Mouse (Mus musculus) intestine, embryonic 15.5 days (tissue): ENCODE data around the gene Agtrap. TPM values are rescaled to one million over a fixed set of nuclear protein-coding genes. Genes with fewer than 3 reads are reported as not detected.
A peak's percentile ranks its signal among the peaks of the same experiment; 100 is the strongest.

ENCODE experiments used
- ATAC-seq: fragments of 200-750 bp; cut with Nextera tagmentation; 2 replicates; pipeline ENCODE4 v1.8.0; 2017; ENCODE audit warnings: moderate TSS enrichment, moderate library complexity
- H3K27ac ChIP-seq: fragments of 300-500 bp; sonication (generic); 2 replicates; pipeline ENCODE4 v1.5.1; 2015; ENCODE audit warnings: mild to moderate bottlenecking, inconsistent platforms
- H3K27me3 ChIP-seq: fragments of 300-500 bp; sonication (generic); replicated peaks from 2 replicates; pipeline ENCODE4 v1.6.1; 2015; ENCODE audit warnings: inconsistent platforms
- H3K36me3 ChIP-seq: fragments of 300-500 bp; sonication (generic); 2 replicates; pipeline ENCODE4 v1.6.1; 2015; ENCODE audit warnings: inconsistent platforms
- H3K4me1 ChIP-seq: fragments of 300-500 bp; sonication (generic); replicated peaks from 2 replicates; pipeline ENCODE4 v1.6.1; 2015; ENCODE audit warnings: inconsistent platforms
- H3K4me2 ChIP-seq: fragments of 300-500 bp; sonication (generic); replicated peaks from 2 replicates; pipeline ENCODE4 v1.6.1; 2015; ENCODE audit warnings: mild to moderate bottlenecking, inconsistent platforms
- H3K4me3 ChIP-seq: fragments of 300-500 bp; sonication (generic); replicated peaks from 2 replicates; pipeline ENCODE4 v1.5.1; 2015; ENCODE audit warnings: inconsistent platforms
- H3K9ac ChIP-seq: fragments of 300-500 bp; sonication (generic); 2 replicates; pipeline ENCODE4 v1.6.1; 2015; ENCODE audit warnings: inconsistent platforms
- H3K9me3 ChIP-seq: fragments of 300-500 bp; sonication (generic); 2 replicates; pipeline ENCODE4 v1.6.1; 2016; ENCODE audit warnings: inconsistent platforms
- WGBS: fragments of 180-500 bp; shearing (Covaris S2); methylation state at CpG from one replicate; pipeline ENCODE4 v1.1.7; 2015; 5-methylcytosine and 5-hydroxymethylcytosine counted together
- polyA plus RNA-seq: library from polyadenylated mRNA; unstranded; fragments of >200 nt; fragmentation: Nextera tagmentation; extraction: Ambion mirVana; gene quantifications from 2 replicates; pipeline ENCODE4 v1.2.1, GENCODE M21; 2015

Agtrap gene
- polyA plus RNA-seq, 1 experiment from 2014 or later = 15.1 TPM

DNA sequence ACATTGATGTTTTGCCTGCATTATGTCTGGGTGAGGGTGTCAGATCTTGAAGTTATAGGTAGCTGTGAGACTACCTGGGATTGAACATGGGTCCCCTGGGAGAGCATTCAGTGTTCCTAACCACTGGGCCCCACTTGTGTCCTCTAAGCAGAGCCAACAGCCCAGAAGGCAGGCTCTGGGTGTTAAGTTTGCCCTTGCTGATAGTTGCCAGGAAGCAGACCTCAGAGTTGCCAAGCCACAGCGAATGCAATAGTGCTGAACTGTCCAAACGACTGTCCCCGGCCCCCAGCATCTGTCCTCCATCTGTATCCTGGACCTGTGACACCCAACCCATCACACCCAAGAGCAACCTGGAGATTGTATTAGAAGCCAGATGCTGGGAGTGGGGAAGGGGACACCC, 10.8 kb upstream of the Agtrap start:
- Histone ChIP-seq H3K9ac (no peak overlapping the region), H3K9me3 (no peaks in the 10 kb centered on the region), H3K4me1 (peaks cover 8% of the 10 kb centered on the region; the same call in 1 of the 2 replicates), H3K36me3 (no peaks in the 10 kb centered on the region), H3K27me3 (no peaks in the 10 kb centered on the region; the same call in 1 of the 2 replicates), H3K27ac (no peak overlapping the region), H3K4me3 (no peak overlapping the region), H3K4me2 (no peak overlapping the region)
- 66% methylated on average over 3 of the region's 3 CpGs for WGBS
- no peak for ATAC-seq

DNA sequence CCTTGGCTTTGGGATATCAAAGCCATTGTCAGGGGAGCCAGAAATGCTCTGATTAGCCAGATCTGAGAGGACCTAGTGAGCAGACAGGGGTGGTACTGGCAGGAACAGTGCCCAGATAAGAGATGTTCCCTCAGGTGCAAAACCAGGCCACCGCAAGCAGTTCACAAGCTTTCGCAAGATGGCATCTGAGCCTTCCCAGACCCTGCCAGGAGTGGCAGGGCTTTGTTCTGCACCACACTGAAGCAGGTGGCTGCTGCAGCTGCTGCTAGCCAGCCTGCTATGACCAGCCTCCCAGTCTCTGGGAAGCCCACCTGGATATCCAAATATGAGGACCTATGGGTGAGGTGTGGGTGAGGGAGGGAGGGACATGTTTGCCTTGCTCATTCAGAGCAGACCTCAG, 10.1 kb upstream of the Agtrap start:
- no peak for ATAC-seq
- Histone ChIP-seq H3K4me2 (no peak overlapping the region), H3K27ac (no peak overlapping the region), H3K4me1 (peaks cover 8% of the 10 kb centered on the region; the same call in 1 of the 2 replicates), H3K9ac (no peak overlapping the region), H3K4me3 (no peak overlapping the region), H3K36me3 (no peaks in the 10 kb centered on the region), H3K9me3 (no peaks in the 10 kb centered on the region), H3K27me3 (no peaks in the 10 kb centered on the region; the same call in 1 of the 2 replicates)
- WGBS = 94% methylated on average over 2 of the region's 2 CpGs

DNA sequence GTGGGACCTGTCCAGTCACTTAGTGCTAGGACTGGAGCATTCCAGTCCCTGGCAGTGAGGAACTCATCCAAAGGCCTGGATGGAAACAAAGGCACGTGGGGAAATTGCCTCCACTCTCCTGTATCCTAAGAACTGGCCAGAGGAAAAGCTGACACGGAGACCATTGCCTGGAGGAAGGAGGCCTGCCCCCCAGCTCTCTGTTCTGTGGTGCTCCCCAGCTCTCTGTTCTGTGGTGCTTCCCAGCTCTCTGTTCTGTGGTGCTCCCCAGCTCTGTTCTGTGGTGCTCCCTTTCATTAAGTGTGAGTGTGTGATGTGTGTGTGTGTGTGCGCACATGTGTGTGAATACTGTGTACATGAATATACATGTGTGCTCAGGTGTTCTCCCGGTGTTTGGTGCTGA, 7.2 kb upstream of the Agtrap start:
- no peak overlapping the region for H3K27ac ChIP-seq
- no peak overlapping the region for H3K9ac ChIP-seq
- H3K36me3 ChIP-seq = no peaks in the 10 kb centered on the region
- no peaks in the 10 kb centered on the region for H3K4me1 ChIP-seq
- no peak overlapping the region for H3K4me3 ChIP-seq
- no peaks in the 10 kb centered on the region for H3K27me3 ChIP-seq
- H3K9me3 ChIP-seq = no peaks in the 10 kb centered on the region
- no peak overlapping the region for H3K4me2 ChIP-seq
- ATAC-seq = no peak
- WGBS = 85% methylated on average over 4 of the region's 4 CpGs

GRCm38 (mm10) chr4:148094161-148094560, 6.3 kb upstream of the Agtrap start:
- H3K27ac ChIP-seq = no peak overlapping the region
- no peaks in the 10 kb centered on the region for H3K36me3 ChIP-seq
- no peak overlapping the region for H3K4me2 ChIP-seq
- H3K4me1 ChIP-seq = no peaks in the 10 kb centered on the region
- H3K9me3 ChIP-seq = no peaks in the 10 kb centered on the region
- H3K9ac ChIP-seq = no peak overlapping the region
- no peak overlapping the region for H3K4me3 ChIP-seq
- WGBS = 84% methylated on average over 5 of the region's 5 CpGs
- H3K27me3 ChIP-seq = no peaks in the 10 kb centered on the region
- no peak for ATAC-seq

DNA sequence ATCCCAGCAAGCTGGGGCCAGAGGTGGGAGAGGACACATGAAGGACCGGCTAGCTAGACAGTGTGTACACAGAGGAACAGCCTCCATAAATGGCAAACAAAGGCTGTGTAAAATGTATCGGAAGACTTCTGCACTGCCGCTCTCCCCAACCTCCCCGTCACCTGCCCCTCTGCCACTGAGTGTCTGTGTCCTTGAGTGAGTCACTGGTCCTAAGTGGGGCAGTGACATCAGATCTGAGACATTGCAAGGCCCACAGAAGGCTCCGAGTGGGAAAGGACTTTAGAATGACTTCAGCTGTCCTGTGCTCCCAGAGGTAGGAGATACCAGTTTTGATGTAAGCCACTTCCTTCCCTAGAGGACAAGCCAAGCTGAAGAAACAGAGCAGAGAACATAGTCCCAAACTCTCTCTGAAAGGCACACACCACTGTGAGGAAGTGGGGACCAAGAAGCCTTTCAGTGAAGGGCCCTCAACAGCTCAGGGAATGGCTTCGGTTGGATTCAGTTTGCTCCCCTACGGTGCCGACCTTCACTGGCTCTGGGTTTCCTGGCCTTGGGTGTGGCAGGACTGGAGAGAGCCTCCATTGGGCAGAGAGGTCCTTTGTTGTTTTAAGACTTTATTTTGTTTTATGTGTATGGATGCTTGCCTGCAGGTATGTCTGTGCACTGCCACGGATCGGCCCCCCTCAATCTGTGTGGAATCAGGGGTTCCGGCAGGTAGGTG, 4.9 kb upstream of the Agtrap start:
- no peak overlapping the region for H3K4me2 ChIP-seq
- H3K4me1 ChIP-seq = no peaks in the 10 kb centered on the region
- H3K27ac ChIP-seq = no peak overlapping the region
- ATAC-seq = no peak
- WGBS = 80% methylated on average over 11 of the region's 11 CpGs
- H3K36me3 ChIP-seq = no peaks in the 10 kb centered on the region
- no peaks in the 10 kb centered on the region for H3K27me3 ChIP-seq
- no peak overlapping the region for H3K9ac ChIP-seq
- H3K9me3 ChIP-seq = no peaks in the 10 kb centered on the region
- no peak overlapping the region for H3K4me3 ChIP-seq

GRCm38 (mm10) chr4:148091181-148091580, 3.4 kb upstream of the Agtrap start:
- Histone ChIP-seq H3K27ac (no peak overlapping the region), H3K36me3 (no peaks in the 10 kb centered on the region), H3K4me2 (no peak overlapping the region), H3K4me1 (peaks cover 9% of the 10 kb centered on the region; the same call in 1 of the 2 replicates), H3K27me3 (no peaks in the 10 kb centered on the region), H3K9me3 (no peaks in the 10 kb centered on the region), H3K9ac (no peak overlapping the region), H3K4me3 (no peak overlapping the region)
- no peak for ATAC-seq
- WGBS = 100% methylated on average over 1 of the region's 1 CpGs

DNA sequence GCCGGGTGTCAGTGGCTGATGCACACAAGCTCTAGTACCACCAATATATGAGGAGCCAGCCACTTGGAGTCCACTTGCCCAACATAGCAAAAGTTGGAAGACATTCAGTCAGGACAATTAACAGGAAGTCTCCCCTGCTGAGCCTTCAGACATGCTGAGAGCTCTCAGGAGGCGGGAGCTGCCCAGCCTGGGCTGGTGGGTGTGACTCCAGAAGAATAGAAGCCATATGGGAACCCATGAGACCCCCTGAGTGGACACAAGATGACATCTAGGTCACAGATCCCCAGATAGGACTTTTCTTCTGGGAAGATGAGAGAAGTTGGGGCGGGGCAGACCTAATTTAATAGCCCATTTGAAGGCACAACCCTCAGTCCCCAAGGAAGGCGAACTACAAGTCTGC, 1.3 kb upstream of the Agtrap start:
- no peak overlapping the region for H3K27ac ChIP-seq
- no peak for ATAC-seq
- H3K4me3 ChIP-seq = no peak overlapping the region
- no peaks in the 10 kb centered on the region for H3K27me3 ChIP-seq
- H3K4me1 ChIP-seq = peaks cover 17% of the 10 kb centered on the region
- 75% methylated on average over 4 of the region's 4 CpGs for WGBS
- H3K4me2 ChIP-seq = no peak overlapping the region
- no peak overlapping the region for H3K9ac ChIP-seq
- H3K36me3 ChIP-seq = no peaks in the 10 kb centered on the region
- no peaks in the 10 kb centered on the region for H3K9me3 ChIP-seq

DNA sequence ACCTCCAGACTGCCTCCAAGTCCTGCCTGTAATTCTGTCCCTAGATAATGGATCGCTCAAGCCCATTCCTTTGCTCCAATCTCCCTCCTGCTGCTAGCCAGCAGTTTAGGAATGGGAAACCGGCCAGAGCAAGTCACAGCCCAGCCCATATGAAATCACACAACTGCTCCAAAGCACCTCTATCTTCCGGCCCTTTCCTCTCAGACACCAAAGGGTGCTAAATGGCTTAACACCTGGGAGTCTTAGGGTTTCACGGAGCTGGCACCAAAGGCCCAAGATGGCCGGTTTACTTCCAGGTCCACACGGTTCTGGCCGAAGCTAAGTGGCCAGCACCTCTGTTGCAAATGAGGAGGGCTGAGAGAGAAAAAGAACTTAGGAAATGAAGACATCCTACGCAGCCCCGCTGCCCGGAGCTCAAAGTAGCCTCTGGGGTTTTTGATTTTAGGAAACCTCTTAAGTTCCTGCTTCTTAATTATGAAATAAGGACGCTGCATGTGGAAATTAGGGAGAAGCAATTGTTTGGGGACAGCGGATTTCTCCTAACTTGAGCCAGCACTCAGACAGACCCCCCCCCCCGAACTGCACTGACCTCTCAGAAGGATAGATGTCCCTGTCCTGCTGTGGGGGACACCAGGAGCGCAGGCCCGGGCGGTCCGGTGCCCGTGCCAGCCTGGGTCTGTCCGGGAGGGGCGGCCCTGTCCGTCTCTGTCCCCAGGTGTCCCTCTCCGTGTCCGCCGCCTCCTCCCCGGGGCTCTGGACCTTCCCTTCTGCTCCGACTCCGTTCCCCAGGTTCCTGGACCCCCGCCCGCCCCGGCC, 532 bp downstream of the Agtrap start:
- H3K4me1 ChIP-seq = peaks cover 25% of the 10 kb centered on the region
- H3K4me2 ChIP-seq = peak overlapping the region; percentile 77
- H3K9me3 ChIP-seq = no peaks in the 10 kb centered on the region
- H3K27ac ChIP-seq = peak overlapping the region; percentile 66
- peak overlapping the region; percentile 78 for H3K4me3 ChIP-seq
- 5% methylated on average over 30 of the region's 30 CpGs for WGBS
- peak overlapping the region; percentile 84 for H3K9ac ChIP-seq
- H3K27me3 ChIP-seq = no peaks in the 10 kb centered on the region
- peak; percentile 66 for ATAC-seq
- H3K36me3 ChIP-seq = no peaks in the 10 kb centered on the region; the same call in 1 of the 2 replicates

DNA sequence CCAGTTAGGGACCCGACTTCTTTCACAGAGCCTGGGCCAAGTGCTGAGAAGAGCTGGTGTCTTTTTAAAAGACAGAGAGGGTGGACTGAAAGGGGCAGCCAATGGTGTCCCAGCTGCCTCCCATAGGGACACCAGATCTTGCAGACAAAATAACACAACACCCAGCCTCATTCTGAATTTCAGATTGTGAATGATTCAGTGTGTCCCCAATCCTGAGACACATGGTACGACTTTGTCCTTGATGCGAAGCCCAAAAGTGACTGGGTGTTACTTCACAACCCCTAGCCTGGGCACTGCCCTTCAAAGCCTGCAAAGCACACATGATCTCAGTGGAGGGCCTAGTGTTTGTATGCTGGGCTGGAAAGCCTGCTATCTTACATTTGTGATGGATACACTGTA, 1.9 kb downstream of the Agtrap start:
- H3K9ac ChIP-seq = no peak overlapping the region
- H3K4me3 ChIP-seq = no peak overlapping the region
- no peak overlapping the region for H3K4me2 ChIP-seq
- H3K27me3 ChIP-seq = no peaks in the 10 kb centered on the region
- no peaks in the 10 kb centered on the region for H3K9me3 ChIP-seq
- 81% methylated on average over 3 of the region's 3 CpGs for WGBS
- H3K4me1 ChIP-seq = peaks cover 25% of the 10 kb centered on the region
- ATAC-seq = no peak
- H3K36me3 ChIP-seq = no peaks in the 10 kb centered on the region; the same call in 1 of the 2 replicates
- H3K27ac ChIP-seq = no peak overlapping the region

GRCm38 (mm10) chr4:148085131-148085906, 2.5 kb downstream of the Agtrap start:
- H3K4me3 ChIP-seq = no peak overlapping the region
- H3K27ac ChIP-seq = no peak overlapping the region
- no peaks in the 10 kb centered on the region for H3K9me3 ChIP-seq
- H3K9ac ChIP-seq = no peak overlapping the region
- H3K27me3 ChIP-seq = no peaks in the 10 kb centered on the region
- no peak for ATAC-seq
- H3K4me2 ChIP-seq = no peak overlapping the region
- H3K4me1 ChIP-seq = peaks cover 25% of the 10 kb centered on the region
- WGBS = 40% methylated on average over 10 of the region's 10 CpGs
- peaks cover under 1% of the 10 kb centered on the region; the same call in 1 of the 2 replicates for H3K36me3 ChIP-seq

DNA sequence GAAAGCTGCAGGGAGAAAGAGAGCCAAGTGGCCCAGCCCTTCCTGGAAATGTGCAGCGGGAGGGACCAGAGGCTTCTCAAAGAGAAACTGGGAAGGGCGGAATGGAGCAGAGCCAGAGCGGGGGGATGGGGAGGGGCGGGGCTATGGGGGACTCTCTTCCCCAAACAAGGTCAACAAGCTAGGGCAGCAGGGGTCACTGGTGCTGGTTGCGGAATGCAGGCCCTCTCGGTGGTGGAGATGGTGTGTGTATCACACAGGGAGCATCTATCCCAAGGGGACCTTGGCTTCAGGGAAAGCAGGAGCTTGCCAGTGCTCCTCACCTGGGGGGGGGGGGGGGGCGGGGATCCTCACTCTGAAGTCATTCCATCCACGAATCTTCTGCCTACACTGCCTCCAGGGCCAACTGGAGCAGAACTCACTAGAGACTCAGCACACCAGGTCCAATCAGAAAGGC, 3.5 kb downstream of the Agtrap start:
- WGBS = 26% methylated on average over 8 of the region's 8 CpGs
- no peaks in the 10 kb centered on the region for H3K9me3 ChIP-seq
- H3K4me3 ChIP-seq = no peak overlapping the region
- no peaks in the 10 kb centered on the region for H3K27me3 ChIP-seq
- no peak overlapping the region for H3K9ac ChIP-seq
- H3K4me2 ChIP-seq = no peak overlapping the region
- no peak for ATAC-seq
- no peak overlapping the region for H3K27ac ChIP-seq
- H3K4me1 ChIP-seq = peaks cover 25% of the 10 kb centered on the region
- H3K36me3 ChIP-seq = peaks cover 3% of the 10 kb centered on the region; the same call in 1 of the 2 replicates
